Mouse (Mus musculus): ENCODE measurements at regions not wholly inside any gene's neighbourhood (a gene's known extent, or its start where the extent isn't known, plus 50 kb on each side); places are given as distances from the start of the nearest gene placed in this dataset.

DNA sequence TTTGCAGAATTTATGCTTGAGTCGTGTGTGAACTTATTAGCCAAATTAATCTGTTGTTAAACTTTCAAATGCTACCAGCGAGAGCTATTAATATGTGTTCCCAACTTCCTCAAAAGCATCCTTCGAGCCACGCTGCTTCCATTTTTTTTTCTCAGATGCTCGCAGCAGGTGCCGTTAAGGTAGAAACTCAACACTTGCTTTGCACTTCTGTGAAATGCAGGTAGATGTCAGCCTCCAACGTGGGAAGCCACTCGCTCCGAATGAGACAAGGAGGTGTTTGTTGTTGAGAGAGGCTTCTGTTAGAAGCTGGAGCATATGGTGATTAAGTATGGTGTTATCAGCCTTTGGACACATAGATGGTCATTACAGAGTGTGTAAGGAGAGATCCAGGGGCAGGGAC lies 433.1 kb upstream of the Adgrl2 start:
- Histone ChIP-seq H3K9ac (ENCODE audit: insufficient read depth, low read depth) (no peak overlapping the region), H3K4me1 (ENCODE audit: control insufficient read depth in 1 of 2, insufficient read depth in 2 of 2) (peaks cover 3 to 16% of the 10 kb centered on the region in 2 experiments; a peak in 3 of 4 replicates), H3K27ac (ENCODE audit: insufficient read depth, low read depth) (no peak overlapping the region), H3K27me3 (replicated peaks) (no peaks in the 10 kb centered on the region), H3K79me2 (replicated peaks; ENCODE audit: control insufficient read depth, extremely low read depth, insufficient read depth, poor library complexity, severe bottlenecking) (no peaks in the 10 kb centered on the region), H3K9me3 (replicated peaks; ENCODE audit: low read length) (no peaks in the 10 kb centered on the region), H3K36me3 (replicated peaks in 1 of 2; ENCODE audit: control insufficient read depth in 1 of 2, insufficient read depth in 1 of 2, low read length in 1 of 2) (no peaks in the 10 kb centered on the region), H3K4me3 (replicated peaks in 1 of 3; ENCODE audit: low read depth in 2 of 3, low read length in 2 of 3, poor library complexity in 1 of 3) (no peak overlapping the region), H3K4me2 (ENCODE audit: insufficient read depth, low read depth, poor library complexity, severe bottlenecking) (peak overlapping the region; percentile 41; the same call in 1 of the 2 replicates)
- TF ChIP-seq RAD21 (IDR thresholded peaks at IDR 0.05; ENCODE audit: low read depth, low read length) (peak; percentile 28), NELFE (IDR thresholded peaks at IDR 0.05; ENCODE audit: low read depth, low read length) (no peak)
- DNase-seq (ENCODE audit: extremely low read depth) = no peak
- in situ Hi-C loops (cut with MboI; ENCODE audit: low pct_ligation_motif_present, low pct_unique_long_range_greater_than_20kb, low sequenced_read_pairs) = no loop called here
- dilution Hi-C loops (cut with MboI; ENCODE audit: extremely low pct_ligation_motif_present, extremely low pct_unique_long_range_greater_than_20kb, low sequenced_read_pairs) = no loop called here

- H3K9me3 ChIP-seq (replicated peaks; ENCODE audit: low read length) = no peaks in the 10 kb centered on the region
- H3K4me2 ChIP-seq (ENCODE audit: insufficient read depth, low read depth, poor library complexity, severe bottlenecking) = no peak overlapping the region
- in situ Hi-C loops (cut with MboI; ENCODE audit: low pct_ligation_motif_present, low pct_unique_long_range_greater_than_20kb, low sequenced_read_pairs) = no loop called here
- dilution Hi-C loops (cut with MboI; ENCODE audit: extremely low pct_ligation_motif_present, extremely low pct_unique_long_range_greater_than_20kb, low sequenced_read_pairs) = no loop called here
- TF ChIP-seq CHD2 (IDR thresholded peaks at IDR 0.05; ENCODE audit: low read length) (no peak), EP300 (IDR thresholded peaks at IDR 0.05; ENCODE audit: low read length) (no peak), MAX (IDR thresholded peaks at IDR 0.05; ENCODE audit: low read length) (no peak), POLR2AphosphoS2 (IDR thresholded peaks at IDR 0.05; ENCODE audit: low read depth, low read length) (no peak), TCF12 (IDR thresholded peaks at IDR 0.05; ENCODE audit: low read depth, low read length) (no peak), KAT2A (IDR thresholded peaks at IDR 0.05; ENCODE audit: insufficient replicate concordance, low read length) (no peak), UBTF (IDR thresholded peaks at IDR 0.05; ENCODE audit: low read depth, low read length) (no peak), RCOR1 (conservative IDR thresholded peaks at IDR 0.05; ENCODE audit: low read depth, low read length) (no peak), USF1 (IDR thresholded peaks at IDR 0.05; ENCODE audit: low read depth, low read length) (no peak), SMC3 (IDR thresholded peaks at IDR 0.05; ENCODE audit: low read depth, low read length) (no peak), JUND (conservative IDR thresholded peaks at IDR 0.05; ENCODE audit: low read depth, low read length) (no peak), MXI1 (IDR thresholded peaks at IDR 0.05; ENCODE audit: low read depth, low read length) (no peak), JUN (IDR thresholded peaks at IDR 0.05; ENCODE audit: insufficient read depth, low read depth, low read length) (no peak), MAFK (IDR thresholded peaks at IDR 0.05; ENCODE audit: insufficient replicate concordance, low read length) (no peak), NELFE (IDR thresholded peaks at IDR 0.05; ENCODE audit: low read depth, low read length) (no peak)
- no peak overlapping the region for H3K27ac ChIP-seq (ENCODE audit: insufficient read depth, low read depth)
- peaks cover 0 to 9% of the 10 kb centered on the region in 2 experiments; a peak in 2 of 4 replicates for H3K4me1 ChIP-seq (ENCODE audit: control insufficient read depth in 1 of 2, insufficient read depth in 2 of 2)
- H3K4me3 ChIP-seq (replicated peaks in 1 of 3; ENCODE audit: low read depth in 2 of 3, low read length in 2 of 3, poor library complexity in 1 of 3) = no peak overlapping the region
- H3K9ac ChIP-seq (ENCODE audit: insufficient read depth, low read depth) = no peak overlapping the region
- no peaks in the 10 kb centered on the region for H3K79me2 ChIP-seq (replicated peaks; ENCODE audit: control insufficient read depth, extremely low read depth, insufficient read depth, poor library complexity, severe bottlenecking)
- no peaks in the 10 kb centered on the region for H3K36me3 ChIP-seq (replicated peaks in 1 of 2; ENCODE audit: control insufficient read depth in 1 of 2, insufficient read depth in 1 of 2, low read length in 1 of 2)
- H3K27me3 ChIP-seq (replicated peaks) = no peaks in the 10 kb centered on the region
- DNase-seq (ENCODE audit: extremely low read depth) = no peak
These were observed 424.7 kb upstream of the Adgrl2 start for GRCm38 (mm10) chr3:149415081-149415480.
